Mouse (Mus musculus) myocyte (in vitro differentiated cells): ENCODE measurements around the gene Ralgapa2.

Experiments used
- CEBPB ChIP-seq: IDR thresholded peaks from 2 replicates; pipeline ENCODE4 v1.6.1; 2011; ENCODE audit warnings: mild to moderate bottlenecking, moderate library complexity; ENCODE audit not compliant: poor library complexity, insufficient read depth, severe bottlenecking
- E2F4 ChIP-seq: IDR thresholded peaks from one replicate; pipeline ENCODE4 v1.6.1; 2011; ENCODE audit warnings: mild to moderate bottlenecking, control low read depth, moderate library complexity; ENCODE audit not compliant: insufficient read depth
- MAX ChIP-seq: IDR thresholded peaks from one replicate; pipeline ENCODE4 v1.6.1; 2011; ENCODE audit warnings: low read depth, mild to moderate bottlenecking, control low read depth
- MYOD1 ChIP-seq, 3 experiments: IDR thresholded peaks; one replicate each; pipeline ENCODE4 v1.6.1; 2011; ENCODE audit warnings: control low read depth in 2 of 3, low read depth in 2 of 3, mild to moderate bottlenecking in 2 of 3, moderate library complexity in 1 of 3; ENCODE audit not compliant: insufficient read length in 2 of 3, control insufficient read depth in 1 of 3
- MYOG ChIP-seq, 3 experiments: IDR thresholded peaks; one replicate each; pipeline ENCODE4 v1.6.1; 2011; ENCODE audit warnings: control low read depth in 2 of 3, low read depth in 2 of 3, mild to moderate bottlenecking in 2 of 3; ENCODE audit not compliant: insufficient read length in 2 of 3, control insufficient read depth in 1 of 3, insufficient read depth in 1 of 3
- POLR2A ChIP-seq: IDR thresholded peaks from one replicate; pipeline ENCODE4 v1.6.1; 2011; ENCODE audit warnings: low read depth, mild to moderate bottlenecking, control low read depth, moderate library complexity; ENCODE audit not compliant: insufficient read length
- POLR2AphosphoS2 ChIP-seq: IDR thresholded peaks from one replicate; pipeline ENCODE4 v1.6.1; 2011; ENCODE audit warnings: low read depth, control low read depth; ENCODE audit not compliant: insufficient read length
- REST ChIP-seq: IDR thresholded peaks from one replicate; pipeline ENCODE4 v1.6.1; 2011; ENCODE audit warnings: mild to moderate bottlenecking, control low read depth, moderate library complexity; ENCODE audit not compliant: insufficient read depth, insufficient read length
- SRF ChIP-seq: IDR thresholded peaks from one replicate; pipeline ENCODE4 v1.6.1; 2011; ENCODE audit warnings: low read depth; ENCODE audit not compliant: control insufficient read depth, insufficient read length
- USF1 ChIP-seq: IDR thresholded peaks from one replicate; pipeline ENCODE4 v1.6.1; 2011; ENCODE audit warnings: low read depth, mild to moderate bottlenecking, control low read depth, moderate library complexity

DNA sequence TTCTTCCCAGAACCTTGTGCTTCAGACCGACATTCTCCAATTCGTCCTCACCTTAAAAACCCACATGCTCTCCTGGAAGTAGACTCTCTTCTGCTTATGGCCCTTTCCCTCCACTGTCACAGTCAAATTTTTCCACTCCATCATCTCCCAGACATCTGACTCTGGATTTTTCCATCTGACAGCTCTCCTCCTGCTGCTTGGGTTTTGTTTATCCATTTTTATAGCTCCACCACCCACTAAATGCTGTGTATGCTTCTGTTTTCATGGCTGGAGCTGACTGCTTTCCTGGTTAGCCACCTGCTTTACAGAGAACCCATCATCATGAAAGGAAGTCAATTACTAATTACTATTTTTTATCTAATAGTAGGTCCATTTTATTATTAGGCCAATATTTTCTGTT is 86.9 kb downstream of the Ralgapa2 start:
- no peak for TF ChIP-seq POLR2A
- no peak for TF ChIP-seq E2F4
- no peak for TF ChIP-seq SRF
- no peak for TF ChIP-seq USF1
- no peak for TF ChIP-seq MAX
- no peak for TF ChIP-seq MYOG (IDR thresholded peaks at IDR 0.05; ENCODE audit: control insufficient read depth in 1 of 3, insufficient read depth in 1 of 3, insufficient read length in 2 of 3, low read depth in 2 of 3)
- no peak for TF ChIP-seq MYOD1 (IDR thresholded peaks at IDR 0.05; ENCODE audit: control insufficient read depth in 1 of 3, insufficient read length in 2 of 3, low read depth in 2 of 3)
- TF ChIP-seq POLR2AphosphoS2, result no peak
- TF ChIP-seq CEBPB, result no peak
- TF ChIP-seq REST, result no peak
